In genomic region chr11:70029130-70029801, GRCm38 (mm10) we compare ENCODE assay signal across 8 mouse cellular contexts. TPM values are rescaled to one million over a fixed set of nuclear protein-coding genes. Genes with fewer than 3 reads are reported as not detected.
A peak's percentile ranks its signal among the peaks of the same experiment; 100 is the strongest.
DNase-seq lines count a peak whose midpoint lies in the region; ATAC-seq and TF ChIP-seq lines count a peak whose summit lies in the region.

No protein-coding gene starts in this region.

- H3K27ac ChIP-seq in CH12.LX (ENCODE audit: insufficient read depth, low read depth) = peak overlapping the region; percentile 58; the same call in 1 of the 2 replicates
- H3K27ac ChIP-seq in forebrain, embryonic 11.5 days (ENCODE audit: low read depth, low read length) = peak overlapping the region; percentile 83
- H3K27ac ChIP-seq in heart, embryonic 14.5 days (replicated peaks in 1 of 2; ENCODE audit: control insufficient read depth in 1 of 2, insufficient read depth in 1 of 2, low read depth in 2 of 2, low read length in 2 of 2) = peak overlapping the region; percentile 54 to 63; a peak in 3 of 4 replicates
- H3K27ac ChIP-seq in layer of hippocampus, adult 2 months = peak overlapping the region; percentile 86
- peak overlapping the region; percentile 59 for H3K27ac ChIP-seq in lung, embryonic 15.5 days
- peak overlapping the region; percentile 87 for H3K27ac ChIP-seq in olfactory bulb, adult 2 months (ENCODE audit: insufficient read depth, low read depth, low read length)

- in situ Hi-C loops in CH12.LX (cut with MboI; ENCODE audit: low pct_ligation_motif_present, low pct_unique_long_range_greater_than_20kb, low sequenced_read_pairs) = no loop called here

- no peak for TF ChIP-seq CTCF in CH12.LX (conservative IDR thresholded peaks at IDR 0.05 in 1 of 2, IDR thresholded peaks at IDR 0.05 in 1 of 2; ENCODE audit: low read depth in 2 of 2, low read length in 2 of 2)
- TF ChIP-seq CTCF in layer of hippocampus, adult 2 months (conservative IDR thresholded peaks at IDR 0.05) = no peak
- TF ChIP-seq CTCF in olfactory bulb, adult 2 months (IDR thresholded peaks at IDR 0.05; ENCODE audit: insufficient read depth, low read depth, low read length) = no peak

- dilution Hi-C loops in CH12.LX (cut with MboI; ENCODE audit: extremely low pct_ligation_motif_present, extremely low pct_unique_long_range_greater_than_20kb, low sequenced_read_pairs) = no loop called here

- no peaks in the 10 kb centered on the region for H3K9me3 ChIP-seq in CH12.LX (replicated peaks; ENCODE audit: low read length)
- H3K9me3 ChIP-seq in forebrain, embryonic 11.5 days (ENCODE audit: control insufficient read depth, low read length) = no peaks in the 10 kb centered on the region
- no peaks in the 10 kb centered on the region for H3K9me3 ChIP-seq in heart, embryonic 14.5 days (ENCODE audit: control insufficient read depth, low read length)
- no peaks in the 10 kb centered on the region for H3K9me3 ChIP-seq in lung, embryonic 15.5 days

- no peaks in the 10 kb centered on the region for H3K79me2 ChIP-seq in CH12.LX (replicated peaks; ENCODE audit: control insufficient read depth, extremely low read depth, insufficient read depth, poor library complexity, severe bottlenecking)

- peak overlapping the region; percentile 40 to 69 (median 56) for H3K4me3 ChIP-seq in CH12.LX (replicated peaks in 1 of 3; ENCODE audit: low read depth in 2 of 3, low read length in 2 of 3, poor library complexity in 1 of 3)
- peak overlapping the region; percentile 14 for H3K4me3 ChIP-seq in forebrain, embryonic 11.5 days (ENCODE audit: low read depth, low read length)
- H3K4me3 ChIP-seq in heart, embryonic 14.5 days (ENCODE audit: control insufficient read depth in 1 of 2, insufficient read depth in 1 of 2, low read depth in 1 of 2, low read length in 2 of 2) = peak overlapping the region; percentile 11 to 29; a peak in 3 of 4 replicates
- peak overlapping the region; percentile 36 for H3K4me3 ChIP-seq in layer of hippocampus, adult 2 months
- peak overlapping the region; percentile 23 for H3K4me3 ChIP-seq in lung, embryonic 15.5 days
- H3K4me3 ChIP-seq in olfactory bulb, adult 2 months (ENCODE audit: insufficient read depth, low read depth, low read length) = peak overlapping the region; percentile 44

- no peak for TF ChIP-seq RAD21 in CH12.LX (IDR thresholded peaks at IDR 0.05; ENCODE audit: low read depth, low read length)

- H3K9ac ChIP-seq in CH12.LX (ENCODE audit: insufficient read depth, low read depth) = no peak overlapping the region
- no peak overlapping the region for H3K9ac ChIP-seq in forebrain, embryonic 11.5 days (ENCODE audit: low read length)
- no peak overlapping the region for H3K9ac ChIP-seq in heart, embryonic 14.5 days (ENCODE audit: low read length)
- H3K9ac ChIP-seq in lung, embryonic 15.5 days = no peak overlapping the region

- peaks cover 11 to 23% of the 10 kb centered on the region in 2 experiments for H3K36me3 ChIP-seq in CH12.LX (replicated peaks in 1 of 2; ENCODE audit: control insufficient read depth in 1 of 2, insufficient read depth in 1 of 2, low read length in 1 of 2)
- H3K36me3 ChIP-seq in forebrain, embryonic 11.5 days (ENCODE audit: control insufficient read depth, insufficient read depth, low read length) = peaks cover 8% of the 10 kb centered on the region
- H3K36me3 ChIP-seq in heart, embryonic 14.5 days (ENCODE audit: control insufficient read depth, insufficient read depth, low read length) = peaks cover 31% of the 10 kb centered on the region
- peaks cover 28% of the 10 kb centered on the region for H3K36me3 ChIP-seq in lung, embryonic 15.5 days

- peak; percentile 100 for DNase-seq in CH12.LX (ENCODE audit: extremely low read depth)
- DNase-seq in adrenal gland, postnatal 36 days = peak; percentile 54 to 70
- peak; percentile 98 for DNase-seq in forebrain, embryonic 11.5 days (ENCODE audit: low spot score)
- DNase-seq in layer of hippocampus, adult 2 months (ENCODE audit: low spot score in 2 of 2) = peak; percentile 80 to 93
- DNase-seq in thymus, postnatal 14 days = peak; percentile 79

- H3K4me1 ChIP-seq in CH12.LX (ENCODE audit: control insufficient read depth in 1 of 2, insufficient read depth in 2 of 2) = peaks cover 19 to 37% of the 10 kb centered on the region in 2 experiments
- H3K4me1 ChIP-seq in forebrain, embryonic 11.5 days (replicated peaks; ENCODE audit: control insufficient read depth, insufficient read depth, low read length) = peaks cover 36% of the 10 kb centered on the region
- H3K4me1 ChIP-seq in heart, embryonic 14.5 days (ENCODE audit: control insufficient read depth in 2 of 2, insufficient read depth in 2 of 2, low read length in 2 of 2) = peaks cover 31 to 39% of the 10 kb centered on the region in 2 experiments
- peaks cover 54% of the 10 kb centered on the region for H3K4me1 ChIP-seq in lung, embryonic 15.5 days
- H3K4me1 ChIP-seq in olfactory bulb, adult 2 months (ENCODE audit: control insufficient read depth, insufficient read depth, low read length) = peaks cover 54% of the 10 kb centered on the region

- ATAC-seq in forebrain, embryonic 11.5 days (replicated peaks; ENCODE audit: low FRiP score) = peak; percentile 93
- ATAC-seq in heart, embryonic 14.5 days (ENCODE audit: insufficient number of reproducible peaks, insufficient read depth, low FRiP score, low read depth) = peak; percentile 70
- ATAC-seq in lung, embryonic 15.5 days (ENCODE audit: borderline replicate concordance, extremely low read depth, low FRiP score, low TSS enrichment) = peak; percentile 75

- 0 out of 2 replicates have a peak, but pooled peaks have one; percentile 13 for TF ChIP-seq POLR2A in CH12.LX (IDR thresholded peaks at IDR 0.05; ENCODE audit: low read depth, low read length)
- TF ChIP-seq POLR2A in olfactory bulb, adult 2 months (IDR thresholded peaks at IDR 0.05; ENCODE audit: insufficient read depth, low read depth, low read length) = no peak

- WGBS in forebrain, embryonic 11.5 days = under 1% methylated on average over 20 of the region's 20 CpGs
- WGBS in heart, embryonic 14.5 days = 3% methylated on average over 20 of the region's 20 CpGs
- 3% methylated on average over 20 of the region's 20 CpGs for WGBS in lung, embryonic 15.5 days
- WGBS in olfactory bulb, adult 2 months = 1% methylated on average over 20 of the region's 20 CpGs

- peaks cover 4% of the 10 kb centered on the region for H3K27me3 ChIP-seq in CH12.LX (replicated peaks)
- no peaks in the 10 kb centered on the region for H3K27me3 ChIP-seq in forebrain, embryonic 11.5 days (ENCODE audit: control insufficient read depth, insufficient read depth, low read length)
- H3K27me3 ChIP-seq in heart, embryonic 14.5 days (ENCODE audit: control insufficient read depth, insufficient read depth, low read length) = no peaks in the 10 kb centered on the region
- H3K27me3 ChIP-seq in lung, embryonic 15.5 days = no peaks in the 10 kb centered on the region; the same call in 1 of the 2 replicates

- no peak for TF ChIP-seq EP300 in CH12.LX (IDR thresholded peaks at IDR 0.05; ENCODE audit: low read length)

- H3K4me2 ChIP-seq in CH12.LX (ENCODE audit: insufficient read depth, low read depth, poor library complexity, severe bottlenecking) = peak overlapping the region; percentile 58
- peak overlapping the region; percentile 51 for H3K4me2 ChIP-seq in forebrain, embryonic 11.5 days (ENCODE audit: low read depth, low read length, severe bottlenecking)
- H3K4me2 ChIP-seq in heart, embryonic 14.5 days (ENCODE audit: low read length) = peak overlapping the region; percentile 57
- H3K4me2 ChIP-seq in lung, embryonic 15.5 days = peak overlapping the region; percentile 56

RNA-seq across cellular contexts. Expression of gene Dlg4, which starts 12.5 kb away (rescaled TPM):
- total RNA-seq in CH12.LX (2012; rRNA removed) = 9.8 and 15.3 TPM in 2 replicates
- total RNA-seq in CH12.LX (2014; rRNA removed) = 6.1 and 7.3 TPM in 2 replicates
- 6.8 and 9.3 TPM in 2 replicates for polyA plus RNA-seq in CH12.LX (2012; ENCODE audit: insufficient read length, low read depth)
- 10 to 100 TPM; 27.4 to 40.4 TPM for total RNA-seq in adrenal gland, postnatal 36 days (2021)
- polyA plus RNA-seq in forebrain, embryonic 11.5 days (2014; fragmentation: Nextera tagmentation; extraction: Ambion mirVana) = 18.2 and 21.5 TPM in 2 replicates
- 3.4 and 6.0 TPM in 2 replicates for polyA plus RNA-seq in heart, embryonic 14.5 days (2014; fragmentation: Nextera tagmentation; extraction: Ambion mirVana)
- 100 to 1,000 TPM; 880 to 888 TPM for total RNA-seq in layer of hippocampus, adult 2 months (2021)
- 5.6 and 5.9 TPM in 2 replicates for polyA plus RNA-seq in lung, embryonic 15.5 days (2015; fragmentation: Nextera tagmentation; extraction: Ambion mirVana)
- polyA plus RNA-seq in olfactory bulb, adult 2 months (2012; ENCODE audit: insufficient read depth, insufficient read length, low replicate concordance, missing spikeins) = 210 and 442 TPM in 2 replicates

RNA-seq across cellular contexts. Expression of gene Acadvl, which starts 14.1 kb away (rescaled TPM):
- total RNA-seq in CH12.LX (2012; rRNA removed) (137 and 148 TPM in 2 replicates), CH12.LX (2014; rRNA removed) (81.8 and 86.6 TPM in 2 replicates)
- 76.9 and 86.4 TPM in 2 replicates for polyA plus RNA-seq in CH12.LX (2012; ENCODE audit: insufficient read length, low read depth)
- 100 to 1,000 TPM; 543 to 557 TPM for total RNA-seq in adrenal gland, postnatal 36 days (2021)
- 44.0 and 47.6 TPM in 2 replicates for polyA plus RNA-seq in forebrain, embryonic 11.5 days (2014; fragmentation: Nextera tagmentation; extraction: Ambion mirVana)
- polyA plus RNA-seq in heart, embryonic 14.5 days (2014; fragmentation: Nextera tagmentation; extraction: Ambion mirVana) = 185 and 198 TPM in 2 replicates
- total RNA-seq in layer of hippocampus, adult 2 months (2021) = 10 to 100 TPM; 54.9 to 63.7 TPM
- polyA plus RNA-seq in lung, embryonic 15.5 days (2015; fragmentation: Nextera tagmentation; extraction: Ambion mirVana) = 73.9 and 81.3 TPM in 2 replicates
- not detected in 2 replicates for polyA plus RNA-seq in olfactory bulb, adult 2 months (2012; ENCODE audit: insufficient read depth, insufficient read length, low replicate concordance, missing spikeins)

RNA-seq across cellular contexts. Expression of gene Asgr1, which starts 24.6 kb away (rescaled TPM):
- not detected in 2 replicates for total RNA-seq in CH12.LX (2012; rRNA removed)
- not detected in 2 replicates for total RNA-seq in CH12.LX (2014; rRNA removed)
- not detected in 2 replicates for polyA plus RNA-seq in CH12.LX (2012; ENCODE audit: insufficient read length, low read depth)
- total RNA-seq in adrenal gland, postnatal 36 days (2021) = under 1 TPM in 1 of 2 experiments, not detected in 1; 0.33 TPM
- polyA plus RNA-seq in forebrain, embryonic 11.5 days (2014; fragmentation: Nextera tagmentation; extraction: Ambion mirVana) = 0.88 and 0.99 TPM in 2 replicates
- not detected in 2 replicates for polyA plus RNA-seq in heart, embryonic 14.5 days (2014; fragmentation: Nextera tagmentation; extraction: Ambion mirVana)
- total RNA-seq in layer of hippocampus, adult 2 months (2021) = 1 to 10 TPM in 1 of 2 experiments, under 1 TPM in 1; 0.52 to 1.7 TPM
- polyA plus RNA-seq in lung, embryonic 15.5 days (2015; fragmentation: Nextera tagmentation; extraction: Ambion mirVana) = 0.23 and 0.29 TPM in 2 replicates
- polyA plus RNA-seq in olfactory bulb, adult 2 months (2012; ENCODE audit: insufficient read depth, insufficient read length, low replicate concordance, missing spikeins) = not detected in 2 replicates

RNA-seq across cellular contexts. Expression of gene Dvl2, which starts 28.9 kb away (rescaled TPM):
- total RNA-seq in CH12.LX (2012; rRNA removed) (27.3 and 30.6 TPM in 2 replicates), CH12.LX (2014; rRNA removed) (15.1 and 15.7 TPM in 2 replicates)
- polyA plus RNA-seq in CH12.LX (2012; ENCODE audit: insufficient read length, low read depth) = 25.3 and 27.1 TPM in 2 replicates
- total RNA-seq in adrenal gland, postnatal 36 days (2021) = 10 to 100 TPM; 15.6 to 17.4 TPM
- 43.9 and 47.6 TPM in 2 replicates for polyA plus RNA-seq in forebrain, embryonic 11.5 days (2014; fragmentation: Nextera tagmentation; extraction: Ambion mirVana)
- polyA plus RNA-seq in heart, embryonic 14.5 days (2014; fragmentation: Nextera tagmentation; extraction: Ambion mirVana) = 15.0 and 16.6 TPM in 2 replicates
- total RNA-seq in layer of hippocampus, adult 2 months (2021) = 10 to 100 TPM; 40.6 to 45.3 TPM
- polyA plus RNA-seq in lung, embryonic 15.5 days (2015; fragmentation: Nextera tagmentation; extraction: Ambion mirVana) = 34.7 and 40.3 TPM in 2 replicates
- polyA plus RNA-seq in olfactory bulb, adult 2 months (2012; ENCODE audit: insufficient read depth, insufficient read length, low replicate concordance, missing spikeins) = not detected in 2 replicates

RNA-seq across cellular contexts. Expression of gene Phf23, which starts 33.7 kb away (rescaled TPM):
- 67.2 and 81.8 TPM in 2 replicates for total RNA-seq in CH12.LX (2012; rRNA removed)
- total RNA-seq in CH12.LX (2014; rRNA removed) = 65.2 and 69.0 TPM in 2 replicates
- 93.2 and 99.8 TPM in 2 replicates for polyA plus RNA-seq in CH12.LX (2012; ENCODE audit: insufficient read length, low read depth)
- 10 to 100 TPM; 54.6 to 57.1 TPM for total RNA-seq in adrenal gland, postnatal 36 days (2021)
- 61.4 and 63.0 TPM in 2 replicates for polyA plus RNA-seq in forebrain, embryonic 11.5 days (2014; fragmentation: Nextera tagmentation; extraction: Ambion mirVana)
- polyA plus RNA-seq in heart, embryonic 14.5 days (2014; fragmentation: Nextera tagmentation; extraction: Ambion mirVana) = 22.2 and 27.5 TPM in 2 replicates
- total RNA-seq in layer of hippocampus, adult 2 months (2021) = 10 to 100 TPM; 40.5 to 42.6 TPM
- polyA plus RNA-seq in lung, embryonic 15.5 days (2015; fragmentation: Nextera tagmentation; extraction: Ambion mirVana) = 75.0 and 78.2 TPM in 2 replicates
- not detected in 2 replicates for polyA plus RNA-seq in olfactory bulb, adult 2 months (2012; ENCODE audit: insufficient read depth, insufficient read length, low replicate concordance, missing spikeins)

Comparison
In these comparisons a context has a peak if more than half of its experiments do, and no peak if none do; other contexts are left out.
1. Peak in every context shown above with its lines: DNase-seq, ATAC-seq, H3K4me3 ChIP-seq and H3K27ac ChIP-seq.